In genomic region chr4:41046254-41046795, GRCm38 (mm10) we compare ENCODE assay signal across 31 mouse cellular contexts. TPM values are rescaled to one million over a fixed set of nuclear protein-coding genes. Genes with fewer than 3 reads are reported as not detected.
A peak's percentile ranks its signal among the peaks of the same experiment; 100 is the strongest.
DNase-seq lines count a peak whose midpoint lies in the region; ATAC-seq and TF ChIP-seq lines count a peak whose summit lies in the region.
"Had no signal": no experiment of that assay in that cellular context is flagged by ENCODE, and none has a peak within 500 bp of the region (broad histone marks: within the 10 kb centered on the region; RNA-seq: fewer than 3 reads in every experiment).

No protein-coding gene starts in this region.

- no peak for ATAC-seq in frontal cortex, adult (ENCODE audit: low TSS enrichment)
- ATAC-seq: forebrain, embryonic 14.5 days; hindbrain, embryonic 16.5 days; lung, postnatal 0 days had no signal

- no peaks in the 10 kb centered on the region for H3K27me3 ChIP-seq in testis, adult 2 months (ENCODE audit: control insufficient read depth, insufficient read depth, low read length)
- H3K27me3 ChIP-seq: heart, embryonic 12.5 days had no signal

- no peak for DNase-seq in gastrocnemius, adult 2 months
- no peak for DNase-seq in gastrocnemius, postnatal 4 days (ENCODE audit: low spot score in 2 of 2)
- peak; percentile 54 for DNase-seq in kidney, adult 18-20 months
- DNase-seq in kidney, postnatal 4 days, result no peak
- no peak for DNase-seq in testis, postnatal 14 days (ENCODE audit: low spot score)
- DNase-seq in adrenal gland, postnatal 36 days, result no peak
- DNase-seq: adrenal gland, adult 8-10 months; cerebellum, adult 11 months; cerebellum, adult 9-10 months; cerebellum, postnatal 36 days; heart, postnatal 10 days; layer of hippocampus, postnatal 36 days; left cerebral cortex, postnatal 4 days; lung, adult 18-20 months; lung, postnatal 4 days; midbrain, embryonic 14.5 days had no signal

- TF ChIP-seq CTCF in gastrocnemius, adult 2 months (IDR thresholded peaks at IDR 0.05), result no peak
- TF ChIP-seq CTCF in testis, adult 2 months (IDR thresholded peaks at IDR 0.05; ENCODE audit: control insufficient read depth, insufficient read depth, insufficient replicate concordance, low read depth, low read length), result no peak

- peaks cover 8% of the 10 kb centered on the region; the same call in 1 of the 2 replicates for H3K4me1 ChIP-seq in testis, adult 2 months (ENCODE audit: control insufficient read depth, insufficient read depth, low read length)

- H3K36me3 ChIP-seq in testis, adult 2 months (ENCODE audit: control insufficient read depth, insufficient read depth, low read length), result no peaks in the 10 kb centered on the region
- H3K36me3 ChIP-seq: heart, embryonic 12.5 days had no signal

- H3K4me3 ChIP-seq in gastrocnemius, adult 2 months, result peak overlapping the region; percentile 69
- H3K4me3 ChIP-seq in testis, adult 2 months (ENCODE audit: control insufficient read depth, low read depth, low read length), result peak overlapping the region; percentile 89
- H3K4me3 ChIP-seq: heart, embryonic 12.5 days; megakaryocyte, embryonic 14.5 days had no signal

- TF ChIP-seq POLR2A in testis, adult 2 months (IDR thresholded peaks at IDR 0.05; ENCODE audit: control insufficient read depth, low read depth, low read length), result no peak

- peak overlapping the region; percentile 84 for H3K27ac ChIP-seq in gastrocnemius, adult 2 months
- H3K27ac ChIP-seq in testis, adult 2 months (ENCODE audit: control insufficient read depth, insufficient read depth, low read depth, low read length), result no peak overlapping the region

- intact Hi-C loops in gastrocnemius, adult 2 months (cut with DNase I), result no loop called here

RNA-seq across cellular contexts. Expression of gene Aqp7, which starts 1.6 kb away (rescaled TPM):
- total RNA-seq in gastrocnemius, adult 2 months (2021), result 10 to 100 TPM in 1 of 2 experiments, 1 to 10 TPM in 1; 9.3 to 11.2 TPM
- 10 to 100 TPM in 1 of 2 experiments, 1 to 10 TPM in 1; 8.2 to 10.5 TPM for total RNA-seq in gastrocnemius, postnatal 4 days (2021)
- 174 and 180 TPM in 2 replicates for polyA plus RNA-seq in testis, adult 2 months (2012; rRNA removed)
- total RNA-seq in adrenal gland, postnatal 36 days (2021), result 10 to 100 TPM; 22.9 to 26.1 TPM
- total RNA-seq: CH12.LX; ES-E14; layer of hippocampus, postnatal 36 days; left cerebral cortex, postnatal 4 days; monocyte, adult 5-6 weeks had no signal
- polyA plus RNA-seq: C2C12; embryonic facial prominence, embryonic 11.5 days; forebrain, embryonic 14.5 days; heart, embryonic 12.5 days; hindbrain, embryonic 11.5 days; hindbrain, embryonic 16.5 days; neural tube, embryonic 14.5 days had no signal

RNA-seq across cellular contexts. Expression of gene Aqp3, which starts 51.7 kb away (rescaled TPM):
- not detected for total RNA-seq in gastrocnemius, adult 2 months (2021)
- total RNA-seq in gastrocnemius, postnatal 4 days (2021), result under 1 TPM in 1 of 2 experiments, not detected in 1; 0.49 TPM
- polyA plus RNA-seq in testis, adult 2 months (2012; rRNA removed), result 5.2 and 6.7 TPM in 2 replicates
- total RNA-seq in adrenal gland, postnatal 36 days (2021), result under 1 TPM in 1 of 2 experiments, not detected in 1; 0.23 TPM
- total RNA-seq: CH12.LX; gastrocnemius, adult 8-10 months; layer of hippocampus, postnatal 36 days had no signal
- polyA plus RNA-seq: forebrain, embryonic 14.5 days; midbrain, embryonic 14.5 days had no signal
